Mouse (Mus musculus): ENCODE data around the gene Paip2b. TPM values are rescaled to one million over a fixed set of nuclear protein-coding genes. Genes with fewer than 3 reads are reported as not detected.
A peak's percentile ranks its signal among the peaks of the same experiment; 100 is the strongest.
"Not testable (repeated sequence)": the region's sequence is repeated elsewhere in the genome, so short reads cannot be mapped to it uniquely, and the experiment has no call there.

The Paip2b gene
- total RNA-seq, 2 experiments from 2014 or later = 47.3 to 47.9 TPM

- DNase-seq (ENCODE audit: low spot score in 2 of 2) = no peak
Observed at GRCm38 (mm10) chr6:83802846-83803245, 28.7 kb downstream of the Paip2b start.

GRCm38 (mm10) chr6:83802033-83802432 is 29.5 kb downstream of the Paip2b start:
- peak in 1 of 2 experiments; percentile 29 for DNase-seq (ENCODE audit: low spot score in 2 of 2)

GRCm38 (mm10) chr6:83796686-83797085 is 34.9 kb downstream of the Paip2b start:
- no peak for DNase-seq (ENCODE audit: low spot score in 2 of 2)

GRCm38 (mm10) chr6:83795492-83795900 is 36.0 kb downstream of the Paip2b start:
- DNase-seq (ENCODE audit: low spot score in 2 of 2) = peak in 1 of 2 experiments; percentile 50

- peak; percentile 90 to 94 for DNase-seq (ENCODE audit: low spot score in 2 of 2)
Observed at GRCm38 (mm10) chr6:83794760-83795296, 36.7 kb downstream of the Paip2b start, which contains the start of gene Nagk. Nagk (plus strand) TSS chr6:83794982.

GRCm38 (mm10) chr6:83791251-83791890 is 40.2 kb downstream of the Paip2b start:
- no peak for DNase-seq (ENCODE audit: low spot score in 2 of 2)

- DNase-seq (ENCODE audit: low spot score in 2 of 2) = not testable (repeated sequence)
Observed at GRCm38 (mm10) chr6:83790533-83790932, 41.0 kb downstream of the Paip2b start.

GRCm38 (mm10) chr6:83788554-83788953 is 43.0 kb downstream of the Paip2b start:
- no peak for DNase-seq (ENCODE audit: low spot score in 2 of 2)

- DNase-seq (ENCODE audit: low spot score in 2 of 2) = no peak
Observed at GRCm38 (mm10) chr6:83786426-83786825, 45.1 kb downstream of the Paip2b start.

GRCm38 (mm10) chr6:83779026-83779425 is 52.5 kb downstream of the Paip2b start:
- peak in 1 of 2 experiments; percentile 46 for DNase-seq (ENCODE audit: low spot score in 2 of 2)

- no peak for DNase-seq (ENCODE audit: low spot score in 2 of 2)
Observed at GRCm38 (mm10) chr6:83778306-83778705, 53.2 kb downstream of the Paip2b start.

- DNase-seq (ENCODE audit: low spot score in 2 of 2) = peak; percentile 89 to 92
Observed at GRCm38 (mm10) chr6:83775638-83776293, 55.8 kb downstream of the Paip2b start, which contains the start of gene Tex261. Tex261 (minus strand) TSS chr6:83775813.

GRCm38 (mm10) chr6:83774781-83775563 is 56.6 kb downstream of the Paip2b start:
- no peak for DNase-seq (ENCODE audit: low spot score in 2 of 2)

- no peak for DNase-seq (ENCODE audit: low spot score in 2 of 2)
Observed at GRCm38 (mm10) chr6:83774126-83774525, 57.4 kb downstream of the Paip2b start.

GRCm38 (mm10) chr6:83768485-83768884 is 63.1 kb downstream of the Paip2b start:
- no peak for DNase-seq (ENCODE audit: low spot score in 2 of 2)

GRCm38 (mm10) chr6:83766982-83767381 is 64.6 kb downstream of the Paip2b start:
- DNase-seq (ENCODE audit: low spot score in 2 of 2) = no peak

- no peak for DNase-seq (ENCODE audit: low spot score in 2 of 2)
Observed at GRCm38 (mm10) chr6:83762880-83763431, 68.6 kb downstream of the Paip2b start.

- no peak for DNase-seq (ENCODE audit: low spot score in 2 of 2)
Observed at GRCm38 (mm10) chr6:83762344-83762743, 69.2 kb downstream of the Paip2b start, which contains the start of gene Ankrd53. Ankrd53 (plus strand) TSS chr6:83762644.

- no peak for DNase-seq (ENCODE audit: low spot score in 2 of 2)
Observed at GRCm38 (mm10) chr6:83756051-83756450, 75.5 kb downstream of the Paip2b start.
